ENCODE assay signal across 8 mouse cellular contexts in the genomic region with DNA sequence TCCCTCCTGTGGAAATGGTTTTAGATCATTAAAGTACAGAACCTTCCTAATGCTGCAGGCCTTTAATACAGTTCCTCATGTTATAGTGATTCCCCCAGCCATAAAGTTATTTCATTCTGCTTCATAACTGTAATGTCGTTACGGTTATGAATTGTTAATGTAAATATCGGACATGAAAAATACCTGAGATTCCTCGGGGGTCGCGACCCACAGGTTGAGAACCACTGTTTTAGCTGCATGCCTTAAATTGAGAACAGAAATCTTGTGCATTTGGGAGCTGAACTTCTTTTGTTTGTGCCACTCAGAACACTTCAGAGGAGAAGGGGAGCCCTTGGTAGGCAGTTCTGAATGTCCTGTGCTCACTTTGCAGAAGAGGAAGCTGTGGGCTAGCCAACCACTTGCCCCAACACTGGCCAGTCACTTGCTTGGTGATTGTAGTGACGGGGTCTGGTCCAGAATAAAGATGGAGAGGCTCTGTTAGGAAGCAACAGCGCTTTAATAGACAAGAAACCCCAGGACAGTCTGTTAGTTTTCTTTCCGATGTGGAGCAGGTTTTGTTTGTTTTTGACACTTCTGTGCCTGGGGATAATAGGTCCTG. TPM values are rescaled to one million over a fixed set of nuclear protein-coding genes. Genes with fewer than 3 reads are reported as not detected.
A peak's percentile ranks its signal among the peaks of the same experiment; 100 is the strongest.
DNase-seq lines count a peak whose midpoint lies in the region; ATAC-seq and TF ChIP-seq lines count a peak whose summit lies in the region.

No protein-coding gene starts in this region.

- 52% methylated on average over 9 of the region's 9 CpGs for WGBS in embryonic facial prominence, embryonic 11.5 days
- 43% methylated on average over 9 of the region's 9 CpGs for WGBS in intestine, embryonic 15.5 days
- WGBS in midbrain, embryonic 14.5 days = 48% methylated on average over 9 of the region's 9 CpGs

- no peak for TF ChIP-seq CTCF in layer of hippocampus, adult 2 months (conservative IDR thresholded peaks at IDR 0.05)

- peak overlapping the region; percentile 99 for H3K27ac ChIP-seq in layer of hippocampus, adult 2 months
- 0 out of 2 replicates have a peak overlapping the region, but pooled peaks have one; percentile 90 for H3K27ac ChIP-seq in embryonic facial prominence, embryonic 11.5 days (replicated peaks; ENCODE audit: low read depth, low read length)
- no peak overlapping the region; the same call in 1 of the 2 replicates for H3K27ac ChIP-seq in intestine, embryonic 15.5 days
- H3K27ac ChIP-seq in midbrain, embryonic 14.5 days (replicated peaks; ENCODE audit: low read depth, low read length) = no peak overlapping the region

- no peaks in the 10 kb centered on the region for H3K4me1 ChIP-seq in embryonic facial prominence, embryonic 11.5 days (ENCODE audit: control insufficient read depth, insufficient read depth, low read length)
- peaks cover 11% of the 10 kb centered on the region; the same call in 1 of the 2 replicates for H3K4me1 ChIP-seq in intestine, embryonic 15.5 days (replicated peaks)
- H3K4me1 ChIP-seq in midbrain, embryonic 14.5 days (ENCODE audit: control insufficient read depth, insufficient read depth, low read length) = peaks cover 22% of the 10 kb centered on the region

- no peaks in the 10 kb centered on the region for H3K27me3 ChIP-seq in embryonic facial prominence, embryonic 11.5 days (ENCODE audit: control insufficient read depth, insufficient read depth, low read length)
- no peaks in the 10 kb centered on the region for H3K27me3 ChIP-seq in intestine, embryonic 15.5 days (replicated peaks)
- no peaks in the 10 kb centered on the region for H3K27me3 ChIP-seq in midbrain, embryonic 14.5 days (ENCODE audit: control insufficient read depth, insufficient read depth, low read length)

- peak in 1 of 2 experiments; percentile 46 for DNase-seq in layer of hippocampus, adult 2 months (ENCODE audit: low spot score in 2 of 2)
- no peak for DNase-seq in layer of hippocampus, adult 9-10 months (ENCODE audit: low spot score)
- DNase-seq in embryonic facial prominence, embryonic 11.5 days (ENCODE audit: low spot score) = peak; percentile 9
- peak; percentile 6 for DNase-seq in midbrain, embryonic 14.5 days
- DNase-seq in urinary bladder, postnatal 14 days (ENCODE audit: low spot score) = no peak
- DNase-seq in adrenal gland, postnatal 10 days = no peak

- H3K9ac ChIP-seq in embryonic facial prominence, embryonic 11.5 days (replicated peaks; ENCODE audit: low read length) = peak overlapping the region; percentile 80
- H3K9ac ChIP-seq in intestine, embryonic 15.5 days = peak overlapping the region; percentile 66
- H3K9ac ChIP-seq in midbrain, embryonic 14.5 days (replicated peaks; ENCODE audit: low read length) = peak overlapping the region; percentile 70

- H3K4me2 ChIP-seq in embryonic facial prominence, embryonic 11.5 days (ENCODE audit: low read depth, low read length) = peak overlapping the region; percentile 78
- peak overlapping the region; percentile 88 for H3K4me2 ChIP-seq in intestine, embryonic 15.5 days (replicated peaks)
- peak overlapping the region; percentile 88 for H3K4me2 ChIP-seq in midbrain, embryonic 14.5 days (ENCODE audit: low read length)

- peak overlapping the region; percentile 80 for H3K4me3 ChIP-seq in layer of hippocampus, adult 2 months
- H3K4me3 ChIP-seq in embryonic facial prominence, embryonic 11.5 days (ENCODE audit: low read depth, low read length) = peak overlapping the region; percentile 56
- peak overlapping the region; percentile 59 for H3K4me3 ChIP-seq in intestine, embryonic 15.5 days (replicated peaks)
- peak overlapping the region; percentile 59 for H3K4me3 ChIP-seq in midbrain, embryonic 14.5 days (replicated peaks; ENCODE audit: low read depth, low read length)

- no peak for ATAC-seq in embryonic facial prominence, embryonic 11.5 days (replicated peaks; ENCODE audit: insufficient number of reproducible peaks, low FRiP score, low TSS enrichment, low read depth)
- ATAC-seq in intestine, embryonic 15.5 days = no peak
- no peak for ATAC-seq in midbrain, embryonic 14.5 days (ENCODE audit: low FRiP score, low TSS enrichment)
- ATAC-seq in inflammation-experienced regulatory T-cells, adult 6 months = no peak

- no peaks in the 10 kb centered on the region for H3K9me3 ChIP-seq in embryonic facial prominence, embryonic 11.5 days (replicated peaks; ENCODE audit: control insufficient read depth, low read length)
- no peaks in the 10 kb centered on the region for H3K9me3 ChIP-seq in intestine, embryonic 15.5 days
- no peaks in the 10 kb centered on the region for H3K9me3 ChIP-seq in midbrain, embryonic 14.5 days (ENCODE audit: control insufficient read depth, low read length)

- H3K36me3 ChIP-seq in embryonic facial prominence, embryonic 11.5 days (replicated peaks; ENCODE audit: control insufficient read depth, insufficient read depth, low read depth, low read length) = no peaks in the 10 kb centered on the region; the same call in 1 of the 2 replicates
- H3K36me3 ChIP-seq in intestine, embryonic 15.5 days = no peaks in the 10 kb centered on the region
- H3K36me3 ChIP-seq in midbrain, embryonic 14.5 days (ENCODE audit: control insufficient read depth, insufficient read depth, low read length) = no peaks in the 10 kb centered on the region

RNA-seq across cellular contexts. Expression of a gene that starts 1.3 kb away (rescaled TPM):
- total RNA-seq in layer of hippocampus, adult 2 months (2021) = 10 to 100 TPM; 24.1 to 24.4 TPM
- 12.0 and 14.8 TPM in 2 replicates for polyA plus RNA-seq in embryonic facial prominence, embryonic 11.5 days (2014; fragmentation: Nextera tagmentation; extraction: Ambion mirVana)
- 11.7 and 13.4 TPM in 2 replicates for polyA plus RNA-seq in intestine, embryonic 15.5 days (2015; fragmentation: Nextera tagmentation; extraction: Ambion mirVana)
- polyA plus RNA-seq in midbrain, embryonic 14.5 days (2014; fragmentation: Nextera tagmentation; extraction: Ambion mirVana) = 4.8 and 7.9 TPM in 2 replicates
- total RNA-seq in adrenal gland, postnatal 10 days (2021) = 1 to 10 TPM; 5.2 to 7.1 TPM
- not detected for polyA plus RNA-seq in inflammation-experienced regulatory T-cells, adult 6 months (2017; shearing (Covaris generic))

RNA-seq across cellular contexts. Expression of a gene that starts 18.3 kb away (rescaled TPM):
- total RNA-seq in layer of hippocampus, adult 2 months (2021) = under 1 TPM in 1 of 2 experiments, not detected in 1; 0.12 TPM
- polyA plus RNA-seq in embryonic facial prominence, embryonic 11.5 days (2014; fragmentation: Nextera tagmentation; extraction: Ambion mirVana) = not detected in 2 replicates
- 0.92 and 0.96 TPM in 2 replicates for polyA plus RNA-seq in intestine, embryonic 15.5 days (2015; fragmentation: Nextera tagmentation; extraction: Ambion mirVana)
- not detected in 2 replicates for polyA plus RNA-seq in midbrain, embryonic 14.5 days (2014; fragmentation: Nextera tagmentation; extraction: Ambion mirVana)
- not detected for total RNA-seq in adrenal gland, postnatal 10 days (2021)
- not detected for polyA plus RNA-seq in inflammation-experienced regulatory T-cells, adult 6 months (2017; shearing (Covaris generic))

RNA-seq across cellular contexts. Expression of a gene that starts 55.0 kb away (rescaled TPM):
- total RNA-seq in layer of hippocampus, adult 2 months (2021) = 10 to 100 TPM; 12.5 to 16.1 TPM
- polyA plus RNA-seq in embryonic facial prominence, embryonic 11.5 days (2014; fragmentation: Nextera tagmentation; extraction: Ambion mirVana) = 32.7 and 34.8 TPM in 2 replicates
- 27.9 and 28.2 TPM in 2 replicates for polyA plus RNA-seq in intestine, embryonic 15.5 days (2015; fragmentation: Nextera tagmentation; extraction: Ambion mirVana)
- 22.2 and 26.2 TPM in 2 replicates for polyA plus RNA-seq in midbrain, embryonic 14.5 days (2014; fragmentation: Nextera tagmentation; extraction: Ambion mirVana)
- total RNA-seq in adrenal gland, postnatal 10 days (2021) = 10 to 100 TPM; 15.8 to 16.7 TPM
- polyA plus RNA-seq in inflammation-experienced regulatory T-cells, adult 6 months (2017; shearing (Covaris generic)) = 10 to 100 TPM; 20.6 to 35.6 (median 24.4) TPM

Comparison
In these comparisons a context has a peak if more than half of its experiments do, and no peak if none do; other contexts are left out.
1. DNase-seq: peak in embryonic facial prominence, embryonic 11.5 days (single experiment) and midbrain, embryonic 14.5 days (single experiment); none in layer of hippocampus, adult 9-10 months (single experiment), urinary bladder, postnatal 14 days (single experiment) and adrenal gland, postnatal 10 days (single experiment).
2. H3K27ac ChIP-seq: peak in layer of hippocampus, adult 2 months (single experiment) and embryonic facial prominence, embryonic 11.5 days (single experiment); none in intestine, embryonic 15.5 days (single experiment) and midbrain, embryonic 14.5 days (single experiment).
3. Peak in every context shown above with its lines, with median percentiles within 50 percentile points of each other: H3K4me3 ChIP-seq, H3K4me2 ChIP-seq and H3K9ac ChIP-seq.